Mouse (Mus musculus): ENCODE data around the gene Gabarapl2.

DNA sequence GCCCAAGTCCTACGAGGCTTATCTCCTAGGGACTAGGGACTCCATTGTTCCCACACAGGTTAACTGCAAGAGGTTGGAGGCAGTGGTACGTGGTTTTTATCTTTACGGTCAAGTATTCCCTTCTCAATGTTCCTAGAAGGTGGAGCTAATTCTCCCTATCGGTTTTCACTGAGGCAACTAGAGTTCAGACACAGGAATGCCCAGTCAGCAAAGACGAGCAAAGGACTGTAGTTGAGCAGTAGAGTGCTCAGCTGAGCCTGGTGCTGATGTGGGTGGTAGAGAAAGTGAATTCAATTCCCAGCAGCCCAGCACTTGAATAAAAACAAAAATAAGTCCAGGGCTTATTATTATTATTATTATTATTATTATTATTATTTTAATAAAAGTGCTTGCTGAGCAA is 47.9 kb upstream of the Gabarapl2 start:
- TF ChIP-seq POLR2A (IDR thresholded peaks at IDR 0.05; ENCODE audit: low read depth, low read length) (no peak), CTCF (IDR thresholded peaks at IDR 0.05; ENCODE audit: extremely low read depth, insufficient read depth, insufficient read length, insufficient replicate concordance) (no peak)
